Mouse (Mus musculus): Measurements from ENCODE around the gene Fubp3. TPM values are rescaled to one million over a fixed set of nuclear protein-coding genes. Genes with fewer than 3 reads are reported as not detected.

The Fubp3 gene
- polyA plus RNA-seq, 1 experiment from 2014 or later, result 72.2 TPM

DNA sequence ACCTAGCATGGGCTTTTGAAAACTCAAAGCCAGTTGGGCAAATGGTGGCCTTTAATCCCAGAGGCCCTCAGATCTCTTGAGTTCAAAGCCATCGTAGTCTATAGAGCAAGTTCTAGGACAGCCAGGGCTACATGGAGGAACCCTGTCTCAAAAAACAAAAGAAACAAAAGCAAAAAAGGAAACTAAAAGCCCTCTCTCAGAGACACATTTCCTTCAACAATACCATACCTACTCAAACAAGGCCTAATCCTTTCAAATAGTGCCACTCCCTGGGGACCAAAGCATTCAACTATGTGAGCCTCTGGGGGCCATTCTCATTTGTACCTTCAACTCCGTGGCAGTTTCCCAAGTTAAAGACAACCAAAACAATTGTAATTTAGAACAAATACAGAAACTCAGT lies 9.2 kb downstream of the Fubp3 start:
- H3K36me3 ChIP-seq, result peaks cover 53% of the 10 kb centered on the region

DNA sequence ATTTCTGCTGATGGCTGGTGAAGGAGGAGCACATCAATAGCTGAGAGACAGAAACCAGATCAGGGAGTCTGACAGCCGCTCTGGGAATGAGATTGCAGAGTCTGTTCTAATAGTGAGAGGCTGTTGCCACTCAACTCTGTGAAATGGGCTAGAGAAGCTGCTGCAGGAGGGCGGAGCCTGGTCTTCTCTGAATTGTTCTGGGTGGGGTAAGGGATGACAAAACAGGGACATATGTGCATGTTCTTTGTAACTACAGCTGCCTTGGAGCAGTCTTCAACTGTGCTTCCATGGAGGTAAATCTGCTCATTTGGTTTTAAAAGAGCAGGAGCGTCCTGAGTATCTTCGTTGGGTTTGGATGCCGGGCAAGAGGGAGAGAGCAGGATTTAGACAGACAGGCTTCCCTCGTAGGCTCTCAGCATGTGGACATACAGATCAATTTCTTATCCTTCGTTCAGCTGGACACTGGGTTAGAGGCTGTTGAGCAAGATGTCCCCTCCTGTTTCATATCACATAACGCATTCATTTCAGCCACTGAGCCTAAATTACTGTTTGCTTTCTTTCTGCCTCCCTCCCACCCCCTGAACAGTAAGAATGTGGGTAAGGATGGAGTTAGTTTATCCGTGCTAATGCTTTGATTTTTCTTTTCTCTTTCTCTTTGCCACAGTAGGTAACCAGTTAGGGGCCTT lies 19.5 kb downstream of the Fubp3 start:
- WGBS, result 72% methylated on average over 9 of the region's 9 CpGs
- no peaks in the 10 kb centered on the region for H3K9me3 ChIP-seq
- H3K27me3 ChIP-seq (ENCODE audit: insufficient read depth, poor library complexity, severe bottlenecking), result no peaks in the 10 kb centered on the region
- H3K36me3 ChIP-seq, result peaks cover 43% of the 10 kb centered on the region
- H3K27ac ChIP-seq, result no peak overlapping the region
- H3K4me3 ChIP-seq, result no peak overlapping the region
- no peak for DNase-seq (ENCODE audit: low spot score)
- peaks cover 30% of the 10 kb centered on the region for H3K4me1 ChIP-seq

More for the DNA sequence above, 9.2 kb downstream of the Fubp3 start:
- WGBS, result 90% methylated on average over 2 of the region's 2 CpGs
- Histone ChIP-seq H3K27ac (no peak overlapping the region), H3K4me3 (no peak overlapping the region), H3K27me3 (ENCODE audit: insufficient read depth, poor library complexity, severe bottlenecking) (no peaks in the 10 kb centered on the region), H3K9me3 (no peaks in the 10 kb centered on the region), H3K4me1 (no peaks in the 10 kb centered on the region)
- no peak for DNase-seq (ENCODE audit: low spot score)

DNA sequence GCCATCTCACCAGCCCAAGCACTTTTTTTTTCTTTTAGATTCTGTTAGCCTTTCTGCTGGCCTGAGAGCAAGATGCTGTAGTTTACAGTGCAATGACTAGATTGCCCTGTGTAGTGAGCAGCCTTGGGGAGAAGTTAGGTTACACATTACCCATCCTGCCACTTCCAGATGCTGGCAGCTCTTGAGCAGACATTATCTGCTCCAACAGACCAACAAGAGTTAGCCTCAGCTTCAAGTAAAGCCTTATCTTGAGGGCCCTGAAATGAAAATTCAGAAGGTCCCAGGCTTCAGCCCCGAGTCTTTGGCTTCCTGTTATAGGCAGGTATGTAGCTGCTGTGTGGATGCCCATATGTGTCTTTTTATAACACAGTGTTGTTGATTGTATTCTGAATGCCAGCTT lies 35.1 kb downstream of the Fubp3 start:
- no peaks in the 10 kb centered on the region for H3K4me1 ChIP-seq
- no peak overlapping the region for H3K4me3 ChIP-seq
- peaks cover 98% of the 10 kb centered on the region for H3K36me3 ChIP-seq
- no peak overlapping the region for H3K27ac ChIP-seq
- H3K27me3 ChIP-seq (ENCODE audit: insufficient read depth, poor library complexity, severe bottlenecking), result no peaks in the 10 kb centered on the region
- no peak for DNase-seq (ENCODE audit: low spot score)
- H3K9me3 ChIP-seq, result no peaks in the 10 kb centered on the region
- 75% methylated on average over 1 of the region's 1 CpGs for WGBS

DNA sequence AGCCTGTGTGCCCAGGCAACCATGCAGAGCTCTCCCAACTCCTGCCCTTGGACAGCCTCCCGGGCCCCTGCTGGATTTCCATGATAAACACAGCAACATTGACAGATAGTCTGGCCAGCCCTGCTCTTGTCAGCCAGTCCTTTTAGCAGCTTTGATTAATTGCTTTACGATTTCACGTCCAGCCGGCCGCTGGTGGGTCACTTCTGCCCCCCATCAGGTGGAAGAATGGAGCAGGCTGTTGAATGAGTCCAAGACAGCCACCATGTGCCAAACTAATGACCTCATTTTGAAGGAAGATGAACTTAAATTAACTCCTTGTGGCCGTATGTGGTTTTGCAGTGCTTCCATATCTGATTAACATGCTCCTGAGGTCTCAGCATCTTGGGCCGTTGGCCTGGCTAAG lies 37.4 kb downstream of the Fubp3 start:
- Histone ChIP-seq H3K9me3 (no peaks in the 10 kb centered on the region), H3K4me1 (no peaks in the 10 kb centered on the region), H3K4me3 (no peak overlapping the region), H3K27ac (no peak overlapping the region), H3K36me3 (peaks cover 99% of the 10 kb centered on the region), H3K27me3 (ENCODE audit: insufficient read depth, poor library complexity, severe bottlenecking) (no peaks in the 10 kb centered on the region)
- WGBS, result 57% methylated on average over 7 of the region's 7 CpGs
- DNase-seq (ENCODE audit: low spot score), result no peak

DNA sequence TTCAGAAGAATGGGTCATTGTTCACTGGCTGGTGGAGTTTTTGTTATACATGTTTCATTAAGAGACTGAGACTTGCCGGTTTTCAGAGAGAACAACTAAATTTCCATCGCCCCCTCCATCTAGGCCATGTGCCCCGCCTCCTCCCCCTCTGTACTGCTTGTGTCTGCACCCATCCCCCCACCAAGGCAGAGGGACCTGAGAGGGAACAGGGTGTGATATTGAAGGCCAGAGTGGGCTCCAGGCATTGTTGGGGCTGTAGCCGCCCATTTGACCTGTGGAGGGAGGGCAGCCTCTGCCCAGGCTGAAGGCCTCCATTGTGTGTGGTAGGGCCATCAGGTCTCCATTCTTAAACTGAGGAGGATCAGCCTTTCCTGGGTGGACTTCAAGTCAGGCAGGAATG lies 38.5 kb downstream of the Fubp3 start:
- DNase-seq (ENCODE audit: low spot score), result no peak
- Histone ChIP-seq H3K9me3 (no peaks in the 10 kb centered on the region), H3K27ac (no peak overlapping the region), H3K4me3 (no peak overlapping the region), H3K27me3 (ENCODE audit: insufficient read depth, poor library complexity, severe bottlenecking) (no peaks in the 10 kb centered on the region), H3K4me1 (no peaks in the 10 kb centered on the region), H3K36me3 (peaks cover 99% of the 10 kb centered on the region)
- WGBS, result 64% methylated on average over 4 of the region's 4 CpGs

DNA sequence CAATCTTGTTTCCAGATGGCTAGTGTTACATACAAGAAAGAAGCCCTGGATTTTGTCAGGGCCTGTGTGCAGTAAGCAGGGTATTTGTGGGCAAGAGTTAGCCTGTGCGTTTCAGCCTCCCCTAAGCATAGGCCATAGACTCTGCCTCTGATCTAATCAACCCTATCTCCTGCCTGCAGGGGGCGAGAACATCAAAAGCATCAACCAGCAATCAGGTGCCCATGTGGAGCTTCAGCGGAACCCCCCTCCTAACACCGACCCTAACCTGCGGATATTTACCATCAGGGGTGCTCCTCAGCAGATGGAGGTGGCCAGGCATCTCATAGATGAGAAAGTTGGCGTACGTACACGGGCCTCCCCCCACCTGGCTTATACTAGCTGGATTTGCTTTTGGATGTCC lies 38.9 kb downstream of the Fubp3 start:
- Histone ChIP-seq H3K36me3 (peaks cover 95% of the 10 kb centered on the region), H3K27me3 (ENCODE audit: insufficient read depth, poor library complexity, severe bottlenecking) (no peaks in the 10 kb centered on the region), H3K4me1 (no peaks in the 10 kb centered on the region), H3K9me3 (no peaks in the 10 kb centered on the region), H3K27ac (no peak overlapping the region), H3K4me3 (no peak overlapping the region)
- WGBS, result 75% methylated on average over 8 of the region's 8 CpGs
- DNase-seq (ENCODE audit: low spot score), result no peak

DNA sequence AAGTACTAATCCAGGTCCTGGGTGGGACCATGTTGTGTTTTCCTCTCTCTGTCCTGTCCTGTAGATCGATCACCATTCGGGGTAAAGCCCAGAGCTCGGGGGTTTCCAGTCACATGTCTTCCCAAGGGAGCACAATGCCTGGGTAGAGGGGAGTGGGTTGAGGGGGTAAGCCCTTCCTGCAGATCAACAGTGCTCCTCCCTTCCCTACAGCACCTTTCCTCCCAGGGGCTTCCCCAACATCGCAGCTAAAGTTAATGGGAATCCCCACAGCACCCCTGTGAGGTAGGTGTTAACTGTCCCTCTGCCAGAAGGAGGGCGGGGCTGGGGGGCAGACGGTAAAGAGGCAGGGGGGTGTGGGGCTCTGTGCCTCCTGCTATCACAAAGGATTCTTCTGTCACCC lies 40.2 kb downstream of the Fubp3 start:
- Histone ChIP-seq H3K36me3 (peaks cover 92% of the 10 kb centered on the region), H3K27me3 (ENCODE audit: insufficient read depth, poor library complexity, severe bottlenecking) (no peaks in the 10 kb centered on the region), H3K4me3 (no peak overlapping the region), H3K4me1 (no peaks in the 10 kb centered on the region), H3K9me3 (no peaks in the 10 kb centered on the region), H3K27ac (no peak overlapping the region)
- 59% methylated on average over 6 of the region's 6 CpGs for WGBS
- DNase-seq (ENCODE audit: low spot score), result no peak

DNA sequence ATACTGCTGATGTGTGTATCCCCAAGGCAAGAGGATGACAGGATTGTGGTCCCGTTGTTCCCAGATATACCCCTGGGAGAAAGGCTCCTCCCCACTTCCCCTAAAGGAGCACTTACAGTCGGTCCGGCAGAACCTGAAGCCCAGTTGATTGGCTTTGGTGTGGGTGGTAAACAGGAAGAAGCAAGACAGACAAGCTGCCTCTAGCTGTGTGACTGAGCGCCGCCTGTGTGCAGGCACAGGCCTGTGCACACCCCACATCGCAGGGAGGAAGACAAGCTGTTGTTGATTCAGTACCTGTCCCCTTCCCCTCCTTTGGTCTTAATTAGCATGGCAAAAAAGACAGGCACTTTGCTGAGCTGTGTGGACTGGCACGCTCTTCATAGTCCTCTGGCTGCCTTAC lies 41.3 kb downstream of the Fubp3 start:
- H3K36me3 ChIP-seq, result peaks cover 85% of the 10 kb centered on the region
- H3K4me3 ChIP-seq, result no peak overlapping the region
- H3K27ac ChIP-seq, result no peak overlapping the region
- no peaks in the 10 kb centered on the region for H3K4me1 ChIP-seq
- WGBS, result 83% methylated on average over 7 of the region's 7 CpGs
- no peaks in the 10 kb centered on the region for H3K9me3 ChIP-seq
- DNase-seq (ENCODE audit: low spot score), result no peak
- no peaks in the 10 kb centered on the region for H3K27me3 ChIP-seq (ENCODE audit: insufficient read depth, poor library complexity, severe bottlenecking)

DNA sequence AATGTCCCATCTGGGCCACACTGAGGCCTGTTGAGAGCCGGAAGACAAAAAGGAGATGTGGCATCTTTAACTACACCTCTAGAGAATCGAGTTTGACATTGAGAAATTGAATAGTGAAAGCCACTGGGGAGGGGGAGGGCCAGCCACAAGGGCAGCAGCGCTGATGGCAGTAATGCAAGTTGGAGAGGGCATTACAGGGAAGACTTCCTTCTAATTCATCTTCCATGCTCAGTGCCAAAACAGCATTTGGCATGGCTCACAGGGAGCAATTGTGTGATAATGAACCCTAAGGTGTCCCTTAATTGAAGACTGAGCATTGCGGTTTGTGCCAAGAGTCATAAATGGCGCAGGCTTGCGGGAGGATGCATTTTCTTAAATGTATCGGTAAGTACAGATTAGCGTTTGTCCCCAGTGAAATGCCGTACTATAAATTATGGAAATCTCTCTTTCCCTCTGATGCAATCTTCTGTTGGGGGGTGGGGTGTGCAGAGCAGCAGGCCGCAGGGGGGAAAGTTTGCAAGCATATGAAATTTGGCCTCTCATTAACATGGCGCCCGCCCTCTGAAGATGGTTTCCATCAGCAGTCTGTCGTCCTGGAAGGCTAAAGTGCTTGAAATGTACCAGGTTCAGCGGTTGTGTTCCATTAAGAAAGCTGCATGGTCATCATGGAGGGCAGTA lies 46.2 kb downstream of the Fubp3 start:
- WGBS, result 84% methylated on average over 14 of the region's 14 CpGs
- Histone ChIP-seq H3K4me1 (peaks cover 11% of the 10 kb centered on the region; the same call in 1 of the 2 replicates), H3K27ac (no peak overlapping the region), H3K36me3 (peaks cover 37% of the 10 kb centered on the region), H3K4me3 (no peak overlapping the region), H3K27me3 (ENCODE audit: insufficient read depth, poor library complexity, severe bottlenecking) (no peaks in the 10 kb centered on the region), H3K9me3 (no peaks in the 10 kb centered on the region)
- DNase-seq (ENCODE audit: low spot score), result no peak

DNA sequence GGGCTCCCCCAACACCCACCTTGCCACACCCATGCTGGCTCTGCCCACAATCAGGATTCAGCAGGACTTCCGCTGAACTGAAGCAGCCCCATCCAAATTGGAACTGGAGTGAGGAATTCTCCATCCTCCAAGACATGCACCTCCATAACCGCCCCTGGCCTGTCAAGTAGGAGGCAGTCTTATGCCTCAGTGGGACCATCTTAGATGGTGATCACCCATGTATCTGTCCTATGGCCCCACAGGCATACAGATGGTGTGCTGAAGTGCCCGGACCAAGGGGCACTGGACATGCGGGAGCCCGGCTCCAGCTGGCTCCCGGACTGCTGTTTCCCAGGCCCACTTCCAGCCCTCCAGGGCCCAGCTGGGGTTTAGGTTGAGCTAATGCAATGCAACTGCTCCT lies 46.8 kb downstream of the Fubp3 start:
- Histone ChIP-seq H3K27ac (no peak overlapping the region), H3K36me3 (peaks cover 31% of the 10 kb centered on the region), H3K9me3 (no peaks in the 10 kb centered on the region), H3K4me1 (peaks cover 11% of the 10 kb centered on the region; the same call in 1 of the 2 replicates), H3K27me3 (ENCODE audit: insufficient read depth, poor library complexity, severe bottlenecking) (no peaks in the 10 kb centered on the region), H3K4me3 (no peak overlapping the region)
- 91% methylated on average over 6 of the region's 6 CpGs for WGBS
- no peak for DNase-seq (ENCODE audit: low spot score)

DNA sequence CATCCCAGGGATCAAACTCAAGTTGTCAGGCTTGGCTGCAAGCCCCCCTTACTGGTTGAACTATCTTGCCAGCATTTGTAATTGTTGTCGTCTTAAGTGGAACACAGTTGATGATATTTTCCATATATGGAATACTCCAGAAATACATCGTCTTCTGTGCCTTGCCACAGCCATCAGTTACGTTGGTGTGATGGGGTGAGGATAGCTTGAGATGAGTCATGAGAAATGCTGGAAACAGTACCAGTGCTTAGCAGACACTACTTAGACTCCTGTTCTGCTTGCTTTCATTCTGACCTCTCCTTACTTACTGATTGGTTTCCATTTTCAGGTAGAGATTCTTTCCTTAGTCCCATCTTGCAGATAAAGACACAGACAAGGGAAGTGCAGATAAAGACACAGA lies 61.1 kb downstream of the Fubp3 start:
- Histone ChIP-seq H3K27me3 (ENCODE audit: insufficient read depth, poor library complexity, severe bottlenecking) (peaks cover 84% of the 10 kb centered on the region), H3K9me3 (no peaks in the 10 kb centered on the region), H3K36me3 (no peaks in the 10 kb centered on the region), H3K4me1 (peaks cover 31% of the 10 kb centered on the region), H3K27ac (no peak overlapping the region), H3K4me3 (no peak overlapping the region)
- WGBS, result 43% methylated on average over 3 of the region's 3 CpGs
- no peak for DNase-seq (ENCODE audit: low spot score)

DNA sequence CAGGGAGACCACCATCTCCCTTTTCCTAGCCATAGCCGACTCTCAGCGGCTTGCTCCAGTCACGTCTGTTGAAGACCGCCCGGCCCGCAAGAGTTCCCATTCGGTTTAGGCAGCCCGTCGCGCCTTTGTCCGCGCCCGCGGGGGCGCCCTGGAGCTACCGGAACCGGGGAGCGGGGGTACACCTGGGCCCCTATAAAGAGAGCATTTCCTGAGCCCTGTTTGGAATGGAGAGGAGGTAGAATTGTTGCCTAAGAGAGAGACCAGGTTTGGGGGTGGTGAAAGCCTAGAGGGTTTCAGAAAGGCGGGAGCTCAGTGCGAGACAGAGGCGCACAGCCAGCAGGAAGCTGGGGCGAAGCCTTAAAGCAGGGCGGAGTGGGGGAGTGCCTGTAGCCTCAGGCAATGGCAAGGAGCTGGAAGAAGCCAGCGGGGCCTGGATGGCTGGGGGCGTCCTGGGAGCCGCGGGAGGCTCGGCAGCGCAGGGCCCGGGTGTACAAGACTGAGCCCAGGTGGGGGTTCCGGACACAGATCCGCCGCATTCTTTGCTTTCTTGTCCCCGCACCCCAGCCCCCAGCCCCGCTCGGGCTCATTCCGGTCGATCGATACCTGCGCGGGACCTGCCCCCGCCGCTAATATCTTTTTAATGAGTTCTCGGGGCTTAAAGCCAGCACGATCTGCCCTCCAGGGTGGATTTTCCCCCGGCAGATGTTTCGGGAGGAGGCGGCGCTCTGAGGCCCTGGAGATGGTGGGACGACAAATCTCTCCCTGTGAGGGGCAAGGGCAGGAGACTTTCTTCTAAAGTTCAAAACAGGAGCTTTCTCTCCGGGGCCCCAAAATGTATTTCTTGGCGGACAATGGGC lies 63.1 kb downstream of the Fubp3 start:
- peaks cover 98% of the 10 kb centered on the region for H3K27me3 ChIP-seq (ENCODE audit: insufficient read depth, poor library complexity, severe bottlenecking)
- peaks cover 47% of the 10 kb centered on the region for H3K4me1 ChIP-seq
- peak overlapping the region; percentile 44 for H3K4me3 ChIP-seq
- peak overlapping the region; percentile 5; the same call in 1 of the 2 replicates for H3K27ac ChIP-seq
- no peak for DNase-seq (ENCODE audit: low spot score)
- WGBS, result 1% methylated on average over 52 of the region's 52 CpGs
- H3K9me3 ChIP-seq, result no peaks in the 10 kb centered on the region
- no peaks in the 10 kb centered on the region for H3K36me3 ChIP-seq
